9 mouse cellular contexts compared by ENCODE assay signal in genomic region chr5:150466132-150466531, GRCm38 (mm10). TPM values are rescaled to one million over a fixed set of nuclear protein-coding genes. Genes with fewer than 3 reads are reported as not detected.
DNase-seq lines count a peak whose midpoint lies in the region; ATAC-seq and TF ChIP-seq lines count a peak whose summit lies in the region.
"Had no signal": no experiment of that assay in that cellular context is flagged by ENCODE, and none has a peak within 500 bp of the region (broad histone marks: within the 10 kb centered on the region; RNA-seq: fewer than 3 reads in every experiment).

No protein-coding gene starts in this region.

- no peaks in the 10 kb centered on the region for H3K27me3 ChIP-seq in embryonic facial prominence, embryonic 10.5 days (replicated peaks; ENCODE audit: low read depth, poor library complexity, severe bottlenecking)
- no peaks in the 10 kb centered on the region for H3K27me3 ChIP-seq in heart, embryonic 10.5 days (ENCODE audit: insufficient read depth, poor library complexity, severe bottlenecking)
- H3K27me3 ChIP-seq in liver, embryonic 16.5 days (ENCODE audit: control insufficient read depth, insufficient read depth, low read depth, low read length) = no peaks in the 10 kb centered on the region
- H3K27me3 ChIP-seq in small intestine, adult 2 months (ENCODE audit: control insufficient read depth, insufficient read depth, low read length) = no peaks in the 10 kb centered on the region

- 84% methylated on average over 12 of the region's 12 CpGs for WGBS in embryonic facial prominence, embryonic 10.5 days
- 58% methylated on average over 12 of the region's 12 CpGs for WGBS in heart, embryonic 10.5 days
- WGBS in liver, embryonic 16.5 days (ENCODE audit: insufficient replicate concordance) = 56% methylated on average over 12 of the region's 12 CpGs
- WGBS in small intestine, adult 2 months = 54% methylated on average over 12 of the region's 12 CpGs

- H3K4me1 ChIP-seq in embryonic facial prominence, embryonic 10.5 days = peaks cover 12% of the 10 kb centered on the region; the same call in 1 of the 2 replicates
- H3K4me1 ChIP-seq in heart, embryonic 10.5 days = peaks cover 18% of the 10 kb centered on the region; the same call in 1 of the 2 replicates
- H3K4me1 ChIP-seq in liver, embryonic 16.5 days (ENCODE audit: control insufficient read depth, low read depth, low read length) = no peaks in the 10 kb centered on the region; the same call in 1 of the 2 replicates
- H3K4me1 ChIP-seq in small intestine, adult 2 months (ENCODE audit: control insufficient read depth, insufficient read depth, insufficient read length, low read length) = no peaks in the 10 kb centered on the region

- H3K36me3 ChIP-seq in embryonic facial prominence, embryonic 10.5 days (replicated peaks) = no peaks in the 10 kb centered on the region
- peaks cover 22% of the 10 kb centered on the region for H3K36me3 ChIP-seq in heart, embryonic 10.5 days
- H3K36me3 ChIP-seq in liver, embryonic 16.5 days (ENCODE audit: control insufficient read depth, insufficient read depth) = no peaks in the 10 kb centered on the region
- 0 out of 2 replicates have a peak, but pooled peaks cover 2% of the 10 kb centered on the region for H3K36me3 ChIP-seq in small intestine, adult 2 months (ENCODE audit: control insufficient read depth, insufficient read depth, low read length)

- no peak overlapping the region for H3K4me2 ChIP-seq in liver, embryonic 16.5 days (ENCODE audit: low read depth, low read length)

- peak; percentile 71 for ATAC-seq in liver, embryonic 16.5 days (ENCODE audit: low read depth)

- no peak for TF ChIP-seq CTCF in small intestine, adult 2 months (IDR thresholded peaks at IDR 0.05; ENCODE audit: extremely low read depth, insufficient read length, insufficient replicate concordance, low read depth, low read length)

- no peak overlapping the region for H3K27ac ChIP-seq in embryonic facial prominence, embryonic 10.5 days (replicated peaks)
- peak overlapping the region; percentile 62; the same call in 1 of the 2 replicates for H3K27ac ChIP-seq in heart, embryonic 10.5 days
- H3K27ac ChIP-seq in liver, embryonic 16.5 days (ENCODE audit: low read length) = no peak overlapping the region
- H3K27ac ChIP-seq in small intestine, adult 2 months (ENCODE audit: insufficient read depth, low read depth, low read length) = peak overlapping the region; percentile 85; the same call in 1 of the 2 replicates

- peak; percentile 43 to 71 for DNase-seq in layer of hippocampus, adult 18-20 months (ENCODE audit: low spot score in 2 of 2)
- no peak for DNase-seq in layer of hippocampus, adult 9-10 months (ENCODE audit: low spot score)
- peak; percentile 26 for DNase-seq in embryonic facial prominence, embryonic 10.5 days (ENCODE audit: low spot score)
- DNase-seq in heart, embryonic 10.5 days (ENCODE audit: low spot score) = peak; percentile 88
- DNase-seq in kidney, postnatal 25 days = peak; percentile 88 to 94
- DNase-seq in natural killer cell, adult 2 months (ENCODE audit: low spot score in 2 of 2) = no peak

- H3K4me3 ChIP-seq in embryonic facial prominence, embryonic 10.5 days = no peak overlapping the region
- no peak overlapping the region for H3K4me3 ChIP-seq in heart, embryonic 10.5 days
- no peak overlapping the region for H3K4me3 ChIP-seq in liver, embryonic 16.5 days (ENCODE audit: low read depth, low read length)
- peak overlapping the region; percentile 28; the same call in 1 of the 2 replicates for H3K4me3 ChIP-seq in small intestine, adult 2 months (ENCODE audit: low read depth, low read length)

- H3K9ac ChIP-seq in liver, embryonic 16.5 days (ENCODE audit: low read depth, low read length) = no peak overlapping the region

- no peaks in the 10 kb centered on the region for H3K9me3 ChIP-seq in embryonic facial prominence, embryonic 10.5 days
- H3K9me3 ChIP-seq in heart, embryonic 10.5 days = no peaks in the 10 kb centered on the region
- H3K9me3 ChIP-seq in liver, embryonic 16.5 days (replicated peaks; ENCODE audit: control insufficient read depth, low read length) = no peaks in the 10 kb centered on the region

- no peak for TF ChIP-seq POLR2A in small intestine, adult 2 months (IDR thresholded peaks at IDR 0.05; ENCODE audit: low read depth, low read length)

RNA-seq across cellular contexts. Expression of gene Zar1l, which starts 51.8 kb away (rescaled TPM):
- total RNA-seq in layer of hippocampus, adult 18-20 months (2021) = not detected
- not detected in 2 replicates for polyA plus RNA-seq in embryonic facial prominence, embryonic 10.5 days (2016; fragmentation: Nextera tagmentation; extraction: Ambion mirVana)
- polyA plus RNA-seq in heart, embryonic 10.5 days (2016; fragmentation: Nextera tagmentation; extraction: Ambion mirVana) = not detected in 2 replicates
- polyA plus RNA-seq in liver, embryonic 16.5 days (2015; fragmentation: Nextera tagmentation; extraction: Ambion mirVana) = not detected in 2 replicates
- polyA plus RNA-seq in small intestine, adult 2 months (2012; rRNA removed) = not detected in 2 replicates
- polyA plus RNA-seq: large intestine, adult 2 months had no signal

RNA-seq across cellular contexts. Expression of gene Brca2, which starts 56.3 kb away (rescaled TPM):
- total RNA-seq in layer of hippocampus, adult 18-20 months (2021) = 1 to 10 TPM; 4.9 to 5.0 TPM
- 40.8 and 42.5 TPM in 2 replicates for polyA plus RNA-seq in embryonic facial prominence, embryonic 10.5 days (2016; fragmentation: Nextera tagmentation; extraction: Ambion mirVana)
- 27.8 and 27.9 TPM in 2 replicates for polyA plus RNA-seq in heart, embryonic 10.5 days (2016; fragmentation: Nextera tagmentation; extraction: Ambion mirVana)
- polyA plus RNA-seq in liver, embryonic 16.5 days (2015; fragmentation: Nextera tagmentation; extraction: Ambion mirVana) = 17.0 and 17.1 TPM in 2 replicates
- 0.72 and 1.8 TPM in 2 replicates for polyA plus RNA-seq in small intestine, adult 2 months (2012; rRNA removed)

Comparison
In these comparisons a context has a peak if more than half of its experiments do, and no peak if none do; other contexts are left out.
1. DNase-seq: peak in layer of hippocampus, adult 18-20 months (2 of 2), embryonic facial prominence, embryonic 10.5 days (single experiment), heart, embryonic 10.5 days (single experiment) and kidney, postnatal 25 days (2 of 2); none in layer of hippocampus, adult 9-10 months (single experiment) and natural killer cell, adult 2 months (0 of 2).
2. H3K27ac ChIP-seq: peak in heart, embryonic 10.5 days (single experiment) and small intestine, adult 2 months (single experiment); none in embryonic facial prominence, embryonic 10.5 days (single experiment) and liver, embryonic 16.5 days (single experiment).